Mouse (Mus musculus) ES-Bruce4 (cell line): Measurements from ENCODE around the gene Akt2.

Experiments used
- CTCF ChIP-seq: IDR thresholded peaks from one replicate; pipeline ENCODE4 v1.8.1; 2011; ENCODE audit warnings: low read depth, low read length
- POLR2A ChIP-seq: IDR thresholded peaks from one replicate; pipeline ENCODE4 v1.8.1; 2011; ENCODE audit warnings: low read length; ENCODE audit not compliant: insufficient read depth

- TF ChIP-seq POLR2A: no peak
- no peak for TF ChIP-seq CTCF
Measured at GRCm38 (mm10) chr7:27569580-27570224, 21.6 kb upstream of the Akt2 start.
